Mouse (Mus musculus): Measurements from ENCODE around the gene Tbc1d22a.

DNA sequence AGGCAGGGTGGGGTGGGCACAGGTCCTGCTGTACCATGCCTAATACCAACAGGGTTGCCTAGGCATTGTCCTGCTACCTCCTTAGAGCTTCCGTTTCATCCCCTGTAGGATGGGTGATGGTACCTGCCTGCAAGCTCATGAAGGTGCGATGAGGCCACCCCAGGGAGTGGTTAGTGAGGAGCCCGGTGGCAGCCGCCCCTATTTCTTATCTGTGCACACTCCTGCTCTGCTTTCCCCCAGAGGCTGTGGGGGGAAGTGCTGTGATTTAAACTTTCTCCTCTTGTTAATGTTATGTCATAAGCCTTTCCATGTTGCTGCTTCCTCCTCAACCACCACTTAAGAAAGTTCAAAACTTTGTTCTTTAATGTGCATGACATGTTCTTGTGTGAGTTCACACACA is 38.4 kb downstream of the Tbc1d22a start:
- no peak for TF ChIP-seq CTCF (IDR thresholded peaks at IDR 0.05; ENCODE audit: borderline replicate concordance, control insufficient read depth, extremely low read depth, insufficient read depth, low read length, poor library complexity)
- no peak for TF ChIP-seq POLR2A (IDR thresholded peaks at IDR 0.05; ENCODE audit: control insufficient read depth, extremely low read depth, insufficient read depth, low read length, poor library complexity)

Data from thymus, adult 2 months (tissue).